Mouse (Mus musculus) forebrain, embryonic 11.5 days (tissue): Measurements from ENCODE around the gene Ntsr1. TPM values are rescaled to one million over a fixed set of nuclear protein-coding genes. Genes with fewer than 3 reads are reported as not detected.

Source experiments
- ATAC-seq: fragments of 200-750 bp; cut with Nextera tagmentation; replicated peaks from 2 replicates; pipeline ENCODE4 v1.8.0; 2017; ENCODE audit warnings: moderate TSS enrichment; ENCODE audit not compliant: low FRiP score
- DNase-seq: peaks from one replicate; pipeline ENCODE4 v3.0.0-alpha.2; 2017; ENCODE audit warnings: low spot score
- H3K27ac ChIP-seq: fragments of 300-500 bp; sonication (generic); 2 replicates; pipeline ENCODE4 v1.5.1; 2014; ENCODE audit warnings: low read depth, low read length
- H3K27me3 ChIP-seq: fragments of 300-500 bp; sonication (generic); 2 replicates; pipeline ENCODE4 v1.6.1; 2014; ENCODE audit warnings: mild to moderate bottlenecking, low read length, mixed read lengths; ENCODE audit not compliant: control insufficient read depth, insufficient read depth
- H3K36me3 ChIP-seq: fragments of 300-500 bp; sonication (generic); 2 replicates; pipeline ENCODE4 v1.6.1; 2014; ENCODE audit warnings: mild to moderate bottlenecking, low read length, moderate library complexity, mixed read lengths; ENCODE audit not compliant: control insufficient read depth, insufficient read depth
- H3K4me1 ChIP-seq: fragments of 300-500 bp; sonication (generic); replicated peaks from 2 replicates; pipeline ENCODE4 v1.6.1; 2014; ENCODE audit warnings: low read length, mixed read lengths; ENCODE audit not compliant: control insufficient read depth, insufficient read depth
- H3K4me2 ChIP-seq: fragments of 300-500 bp; sonication (generic); 2 replicates; pipeline ENCODE4 v1.6.1; 2014; ENCODE audit warnings: low read depth, mild to moderate bottlenecking, low read length, moderate library complexity, mixed read lengths; ENCODE audit not compliant: severe bottlenecking
- H3K4me3 ChIP-seq: fragments of 300-500 bp; sonication (generic); 2 replicates; pipeline ENCODE4 v1.5.1; 2014; ENCODE audit warnings: low read depth, low read length
- H3K9ac ChIP-seq: fragments of 300-500 bp; sonication (generic); 2 replicates; pipeline ENCODE4 v1.6.1; 2014; ENCODE audit warnings: low read length
- H3K9me3 ChIP-seq: fragments of 300-500 bp; sonication (generic); 2 replicates; pipeline ENCODE4 v1.6.1; 2016; ENCODE audit warnings: low read length, mixed read lengths; ENCODE audit not compliant: control insufficient read depth
- WGBS: fragments of 180-500 bp; shearing (Covaris S2); extraction: QIAGEN DNeasy Blood & Tissue Kit; methylation state at CpG from one replicate; pipeline ENCODE4 v1.1.7; 2014; 5-methylcytosine and 5-hydroxymethylcytosine counted together
- polyA plus RNA-seq: library from polyadenylated mRNA; unstranded; fragments of >200 nt; fragmentation: Nextera tagmentation; extraction: Ambion mirVana; gene quantifications from 2 replicates; pipeline ENCODE4 v1.2.1, GENCODE M21; 2014

Gene Ntsr1
- polyA plus RNA-seq, 1 experiment from 2014 or later: 0.15 TPM

DNA sequence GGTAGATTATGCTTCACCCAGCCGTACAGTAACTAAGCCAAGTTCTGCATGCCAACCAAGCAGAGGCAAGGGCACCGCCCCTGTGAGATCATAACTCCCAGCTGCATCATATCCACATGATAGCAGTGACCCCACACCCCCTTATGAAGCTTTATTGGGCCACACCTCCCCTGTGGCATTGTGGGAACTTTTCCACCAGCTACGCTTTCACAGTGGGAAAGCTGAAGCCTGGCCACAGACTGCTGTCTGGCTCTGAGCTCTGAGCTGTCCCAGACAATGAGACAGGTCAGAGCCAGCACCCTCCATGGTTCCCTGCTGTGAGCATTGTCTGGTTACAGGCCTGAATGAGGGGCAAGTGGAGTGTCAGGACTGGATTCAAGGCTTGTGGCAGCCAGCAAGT, 81.2 kb downstream of the Ntsr1 start, which contains the start of gene Mrgbp:
Gene Mrgbp, plus strand, starts transcription at position 303 of the 400 bp plus-strand sequence.
- 82% methylated on average over 3 of the region's 3 CpGs for WGBS
- Histone ChIP-seq H3K27me3 (no peaks in the 10 kb centered on the region), H3K36me3 (peaks cover 3% of the 10 kb centered on the region; the same call in 1 of the 2 replicates), H3K4me2 (no peak within 1 kb of the TSS), H3K27ac (no peak within 1 kb of the TSS), H3K9ac (no peak within 1 kb of the TSS), H3K9me3 (no peaks in the 10 kb centered on the region), H3K4me1 (peaks cover 8% of the 10 kb centered on the region), H3K4me3 (no peak within 1 kb of the TSS)
- ATAC-seq (no peak), DNase-seq (no peak)

DNA sequence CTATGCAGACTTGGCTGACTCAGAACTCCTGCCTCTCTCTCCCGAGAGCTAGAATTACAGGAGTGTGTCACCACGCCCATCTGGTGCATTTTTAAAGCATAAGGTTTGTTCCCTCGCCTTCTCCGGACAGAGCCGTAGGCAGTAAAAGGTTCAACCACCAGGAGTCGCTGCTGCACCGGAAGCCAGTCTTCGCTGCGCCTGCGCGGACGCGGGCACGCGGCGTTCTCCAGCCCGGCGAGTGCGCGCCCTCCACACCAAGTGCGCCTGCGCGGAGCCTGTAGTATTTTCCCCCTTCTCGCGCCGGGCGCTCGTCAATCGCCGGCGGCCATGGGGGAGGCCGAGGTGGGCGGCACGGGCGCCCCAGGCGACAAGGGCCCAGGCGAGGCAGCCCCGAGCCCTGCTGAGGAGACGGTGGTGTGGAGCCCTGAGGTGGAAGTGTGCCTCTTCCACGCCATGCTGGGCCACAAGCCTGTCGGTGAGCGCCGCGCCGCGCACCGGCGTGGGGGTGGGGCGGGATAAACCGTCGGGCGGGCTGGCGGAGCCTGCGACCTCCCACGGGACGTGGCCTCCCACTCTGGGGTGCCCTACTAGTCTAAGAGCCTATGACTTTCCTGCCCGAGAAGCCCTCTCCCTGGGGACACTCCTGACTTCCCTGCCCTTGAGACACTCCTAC, 82.8 kb downstream of the Ntsr1 start:
- peak overlapping the region; percentile 96 for H3K9ac ChIP-seq
- under 1% methylated on average over 51 of the region's 57 CpGs for WGBS
- H3K4me3 ChIP-seq: peak overlapping the region; percentile 88
- H3K4me1 ChIP-seq: peaks cover 8% of the 10 kb centered on the region
- H3K36me3 ChIP-seq: peaks cover 6% of the 10 kb centered on the region; the same call in 1 of the 2 replicates
- H3K27me3 ChIP-seq: no peaks in the 10 kb centered on the region
- DNase-seq: peak; percentile 98
- H3K27ac ChIP-seq: peak overlapping the region; percentile 50
- peak overlapping the region; percentile 78 for H3K4me2 ChIP-seq
- peak; percentile 82 for ATAC-seq
- H3K9me3 ChIP-seq: no peaks in the 10 kb centered on the region

DNA sequence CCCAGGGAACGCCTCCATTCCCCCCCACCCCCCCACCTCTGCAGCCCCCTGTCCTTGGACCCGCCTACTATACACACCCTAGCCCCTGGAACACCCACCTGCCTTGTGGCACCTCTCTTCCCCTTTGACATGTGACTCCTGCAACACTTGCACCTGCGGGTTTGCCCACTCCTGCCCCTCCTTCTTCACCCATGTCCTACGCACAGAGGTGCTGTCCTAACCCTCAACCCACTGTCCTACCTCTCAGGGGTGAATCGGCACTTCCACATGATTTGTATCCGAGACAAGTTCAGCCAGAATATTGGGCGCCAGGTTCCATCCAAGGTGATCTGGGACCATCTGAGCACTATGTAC, 83.4 kb downstream of the Ntsr1 start:
- WGBS: 30% methylated on average over 6 of the region's 7 CpGs
- H3K27me3 ChIP-seq: no peaks in the 10 kb centered on the region
- peak; percentile 58 for ATAC-seq
- H3K9ac ChIP-seq: peak overlapping the region; percentile 96
- peak overlapping the region; percentile 78 for H3K4me2 ChIP-seq
- peak overlapping the region; percentile 88 for H3K4me3 ChIP-seq
- peaks cover 8% of the 10 kb centered on the region for H3K4me1 ChIP-seq
- no peak for DNase-seq
- no peaks in the 10 kb centered on the region for H3K9me3 ChIP-seq
- no peak overlapping the region for H3K27ac ChIP-seq
- peaks cover 6% of the 10 kb centered on the region; the same call in 1 of the 2 replicates for H3K36me3 ChIP-seq

GRCm38 (mm10) chr2:180588736-180589122, 89.0 kb downstream of the Ntsr1 start:
- Histone ChIP-seq H3K4me2 (peak overlapping the region; percentile 73), H3K9ac (peak overlapping the region; percentile 84), H3K27ac (peak overlapping the region; percentile 84), H3K27me3 (no peaks in the 10 kb centered on the region), H3K36me3 (peaks cover 9% of the 10 kb centered on the region; the same call in 1 of the 2 replicates), H3K9me3 (no peaks in the 10 kb centered on the region), H3K4me3 (peak overlapping the region; percentile 85), H3K4me1 (peaks cover under 1% of the 10 kb centered on the region)
- DNase-seq (no peak), ATAC-seq (peak; percentile 30)
- 46% methylated on average over 6 of the region's 6 CpGs for WGBS

GRCm38 (mm10) chr2:180589123-180589831, 89.5 kb downstream of the Ntsr1 start, which contains the start of gene Ogfr:
TSS of gene Ogfr (plus strand) at chr2:180589245.
- Histone ChIP-seq H3K27ac (peak within 1 kb of the TSS; percentile 84), H3K36me3 (peaks cover 9% of the 10 kb centered on the region; the same call in 1 of the 2 replicates), H3K9ac (peak within 1 kb of the TSS; percentile 84), H3K4me2 (peak within 1 kb of the TSS; percentile 73), H3K4me1 (no peaks in the 10 kb centered on the region; the same call in 1 of the 2 replicates), H3K4me3 (peak within 1 kb of the TSS; percentile 85), H3K27me3 (no peaks in the 10 kb centered on the region), H3K9me3 (no peaks in the 10 kb centered on the region)
- DNase-seq (peak; percentile 92), ATAC-seq (peak; percentile 93)
- under 1% methylated on average over 56 of the region's 67 CpGs for WGBS

Other genes starting within 250 kb of the Ntsr1 start
- 423 and 468 TPM in 2 replicates for gene Rps21, start 242.6 kb upstream of the Ntsr1 start, polyA plus RNA-seq
- 16.8 and 18.7 TPM in 2 replicates for gene Cables2, start 226.5 kb upstream of the Ntsr1 start, polyA plus RNA-seq
- 0.08 TPM in 1 of 2 replicates, not detected in the other for gene Rbbp8nl, start 210.1 kb upstream of the Ntsr1 start, polyA plus RNA-seq
- 0.05 TPM in 1 of 2 replicates, not detected in the other for gene Gata5, start 165.3 kb upstream of the Ntsr1 start, polyA plus RNA-seq
- gene Slco4a1, start 43.7 kb upstream of the Ntsr1 start, polyA plus RNA-seq: 4.7 and 6.1 TPM in 2 replicates
- gene Mrgbp, start 81.3 kb downstream of the Ntsr1 start, polyA plus RNA-seq: 49.5 and 51.9 TPM in 2 replicates
- 98.6 and 108 TPM in 2 replicates for gene Ogfr, start 89.3 kb downstream of the Ntsr1 start, polyA plus RNA-seq
- gene Col9a3, start 97.8 kb downstream of the Ntsr1 start, polyA plus RNA-seq: 7.3 and 8.4 TPM in 2 replicates
- gene Tcfl5, start 142.7 kb downstream of the Ntsr1 start, polyA plus RNA-seq: 0.17 and 0.23 TPM in 2 replicates
- 39.8 and 44.1 TPM in 2 replicates for gene Dido1, start 210.0 kb downstream of the Ntsr1 start, polyA plus RNA-seq
- 58.1 and 64.5 TPM in 2 replicates for gene Gid8, start 210.1 kb downstream of the Ntsr1 start, polyA plus RNA-seq
- gene Slc17a9, start 225.3 kb downstream of the Ntsr1 start, polyA plus RNA-seq: 0.11 and 0.57 TPM in 2 replicates